Mouse (Mus musculus) forebrain, embryonic 16.5 days (tissue): ENCODE data around the gene Wwox. TPM values are rescaled to one million over a fixed set of nuclear protein-coding genes. Genes with fewer than 3 reads are reported as not detected.

ENCODE experiments used
- ATAC-seq: fragments of 200-750 bp; cut with Nextera tagmentation; 2 replicates; pipeline ENCODE4 v1.8.0; 2017; ENCODE audit warnings: mild to moderate bottlenecking, moderate library complexity
- H3K27ac ChIP-seq: fragments of 300-500 bp; sonication (generic); 2 replicates; pipeline ENCODE4 v1.5.1; 2014; ENCODE audit warnings: low read length, control low read depth
- H3K27me3 ChIP-seq: fragments of 300-500 bp; sonication (generic); replicated peaks from 2 replicates; pipeline ENCODE4 v1.6.1; 2014; ENCODE audit warnings: low read length; ENCODE audit not compliant: control insufficient read depth, insufficient read depth
- H3K36me3 ChIP-seq: fragments of 300-500 bp; sonication (generic); 2 replicates; pipeline ENCODE4 v1.6.1; 2014; ENCODE audit not compliant: control insufficient read depth, insufficient read depth
- H3K4me1 ChIP-seq: fragments of 300-500 bp; sonication (generic); replicated peaks from 2 replicates; pipeline ENCODE4 v1.6.1; 2014; ENCODE audit warnings: low read length; ENCODE audit not compliant: control insufficient read depth, insufficient read depth
- H3K4me2 ChIP-seq: fragments of 300-500 bp; sonication (generic); 2 replicates; pipeline ENCODE4 v1.6.1; 2014; ENCODE audit warnings: mild to moderate bottlenecking, low read length, control low read depth
- H3K4me3 ChIP-seq: fragments of 300-500 bp; sonication (generic); replicated peaks from 2 replicates; pipeline ENCODE4 v1.5.1; 2014; ENCODE audit warnings: mild to moderate bottlenecking, low read length, control low read depth
- H3K9ac ChIP-seq: fragments of 300-500 bp; sonication (generic); replicated peaks from 2 replicates; pipeline ENCODE4 v1.6.1; 2014; ENCODE audit warnings: low read depth, low read length, control low read depth
- H3K9me3 ChIP-seq: fragments of 300-500 bp; sonication (generic); 2 replicates; pipeline ENCODE4 v1.6.1; 2016; ENCODE audit warnings: low read length; ENCODE audit not compliant: control insufficient read depth
- WGBS: fragments of 180-500 bp; shearing (Covaris S2); extraction: QIAGEN DNeasy Blood & Tissue Kit; methylation state at CpG from one replicate; pipeline ENCODE4 v1.1.7; 2014; 5-methylcytosine and 5-hydroxymethylcytosine counted together
- polyA plus RNA-seq: library from polyadenylated mRNA; unstranded; fragments of >200 nt; fragmentation: Nextera tagmentation; extraction: Ambion mirVana; gene quantifications from 2 replicates; pipeline ENCODE4 v1.2.1, GENCODE M21; 2015

Gene Wwox
- polyA plus RNA-seq, 1 experiment from 2014 or later = 11.4 TPM

GRCm38 (mm10) chr8:115173634-115174081 lies 734.2 kb downstream of the Wwox start:
- WGBS = 7% methylated on average over 14 of the region's 14 CpGs
- peak overlapping the region; percentile 39 for H3K4me2 ChIP-seq
- H3K27me3 ChIP-seq = peaks cover 10% of the 10 kb centered on the region; the same call in 1 of the 2 replicates
- H3K4me3 ChIP-seq = no peak overlapping the region
- peak; percentile 95 for ATAC-seq
- no peaks in the 10 kb centered on the region for H3K36me3 ChIP-seq
- peaks cover 17% of the 10 kb centered on the region for H3K4me1 ChIP-seq
- H3K9ac ChIP-seq = no peak overlapping the region
- H3K27ac ChIP-seq = peak overlapping the region; percentile 69
- H3K9me3 ChIP-seq = no peaks in the 10 kb centered on the region

DNA sequence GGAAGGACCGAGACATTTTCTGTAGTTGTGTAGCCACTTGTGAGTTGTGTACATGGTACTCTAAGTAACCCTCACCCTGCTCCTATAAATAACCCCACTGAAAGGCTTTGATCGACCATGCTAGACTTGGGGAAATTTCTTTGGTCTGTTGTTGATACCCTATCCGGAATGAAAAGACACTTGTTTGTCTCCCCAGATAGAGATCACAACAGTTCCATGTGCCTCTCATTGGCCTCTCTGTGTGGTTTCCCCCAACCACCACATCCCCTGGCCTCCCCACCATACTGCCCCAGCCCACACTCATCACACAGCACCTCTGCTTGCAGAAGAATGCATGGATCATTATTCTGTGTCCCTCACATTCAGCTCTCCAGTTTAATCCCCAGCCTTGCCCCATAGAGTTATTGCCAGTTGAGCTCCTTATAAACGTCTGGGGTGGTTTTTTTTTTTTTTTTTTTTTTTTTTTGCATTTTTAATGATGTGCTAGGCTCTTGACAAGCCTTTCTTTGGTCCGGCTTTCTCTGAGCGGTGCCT lies 746.0 kb downstream of the Wwox start:
- Histone ChIP-seq H3K4me2 (no peak overlapping the region), H3K36me3 (no peaks in the 10 kb centered on the region), H3K27ac (no peak overlapping the region), H3K4me1 (peaks cover 5% of the 10 kb centered on the region; the same call in 1 of the 2 replicates), H3K4me3 (no peak overlapping the region), H3K9me3 (no peaks in the 10 kb centered on the region), H3K9ac (no peak overlapping the region), H3K27me3 (0 out of 2 replicates have a peak, but pooled peaks cover 5% of the 10 kb centered on the region)
- no peak for ATAC-seq
- WGBS = 71% methylated on average over 6 of the region's 6 CpGs

DNA sequence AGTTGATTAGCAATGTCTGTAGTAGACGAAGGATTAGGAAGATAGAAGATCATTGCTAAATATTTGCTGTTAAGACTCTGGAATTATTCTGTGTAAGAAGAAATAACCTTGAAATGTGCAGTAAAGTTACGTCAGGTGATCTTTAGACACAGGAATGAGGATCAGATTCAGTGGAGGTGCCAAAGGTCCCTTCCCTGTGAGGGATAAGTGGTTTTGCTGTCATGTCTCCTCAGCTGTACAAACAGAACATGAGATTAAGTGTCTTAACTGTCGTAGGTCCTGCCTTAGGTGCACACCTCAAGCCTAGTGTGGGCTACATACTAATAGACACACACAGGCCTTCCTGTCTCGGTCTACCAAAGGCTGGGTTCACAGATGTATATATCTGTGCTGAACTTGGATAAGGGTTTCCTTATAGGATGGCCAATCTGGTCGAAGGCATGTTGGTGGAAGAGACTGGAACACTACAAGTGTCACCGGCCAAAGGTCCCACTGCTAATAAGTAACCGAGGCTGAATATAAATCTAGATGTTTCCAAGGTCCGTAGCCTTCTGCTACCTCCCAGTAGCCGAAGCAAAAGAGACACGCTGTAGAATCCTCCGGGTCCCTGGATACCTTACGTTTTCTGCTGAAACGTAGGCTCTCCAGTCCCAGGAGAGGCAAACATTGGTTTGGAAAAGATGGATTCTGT lies 746.8 kb downstream of the Wwox start:
- no peak overlapping the region for H3K9ac ChIP-seq
- H3K4me2 ChIP-seq = no peak overlapping the region
- ATAC-seq = no peak
- H3K27me3 ChIP-seq = 0 out of 2 replicates have a peak, but pooled peaks cover 5% of the 10 kb centered on the region
- H3K4me3 ChIP-seq = no peak overlapping the region
- H3K27ac ChIP-seq = no peak overlapping the region
- no peaks in the 10 kb centered on the region for H3K36me3 ChIP-seq
- 78% methylated on average over 13 of the region's 13 CpGs for WGBS
- H3K9me3 ChIP-seq = no peaks in the 10 kb centered on the region
- H3K4me1 ChIP-seq = peaks cover 5% of the 10 kb centered on the region; the same call in 1 of the 2 replicates

GRCm38 (mm10) chr8:115186882-115187281 lies 747.4 kb downstream of the Wwox start:
- no peak overlapping the region for H3K9ac ChIP-seq
- ATAC-seq = peak; percentile 67
- 5% methylated on average over 1 of the region's 2 CpGs for WGBS

GRCm38 (mm10) chr8:115188446-115188845 lies 749.0 kb downstream of the Wwox start:
- Histone ChIP-seq H3K4me2 (no peak overlapping the region), H3K27me3 (0 out of 2 replicates have a peak, but pooled peaks cover 3% of the 10 kb centered on the region), H3K36me3 (no peaks in the 10 kb centered on the region), H3K9me3 (no peaks in the 10 kb centered on the region), H3K9ac (no peak overlapping the region), H3K27ac (no peak overlapping the region), H3K4me1 (peaks cover 5% of the 10 kb centered on the region; the same call in 1 of the 2 replicates), H3K4me3 (no peak overlapping the region)
- WGBS = 89% methylated on average over 4 of the region's 4 CpGs
- ATAC-seq = no peak

More at GRCm38 (mm10) chr8:115186882-115187281, 747.4 kb downstream of the Wwox start:
- Histone ChIP-seq H3K27me3 (0 out of 2 replicates have a peak, but pooled peaks cover 5% of the 10 kb centered on the region), H3K9me3 (no peaks in the 10 kb centered on the region), H3K4me1 (peaks cover 5% of the 10 kb centered on the region; the same call in 1 of the 2 replicates), H3K4me3 (no peak overlapping the region), H3K36me3 (no peaks in the 10 kb centered on the region), H3K27ac (no peak overlapping the region), H3K4me2 (no peak overlapping the region)

DNA sequence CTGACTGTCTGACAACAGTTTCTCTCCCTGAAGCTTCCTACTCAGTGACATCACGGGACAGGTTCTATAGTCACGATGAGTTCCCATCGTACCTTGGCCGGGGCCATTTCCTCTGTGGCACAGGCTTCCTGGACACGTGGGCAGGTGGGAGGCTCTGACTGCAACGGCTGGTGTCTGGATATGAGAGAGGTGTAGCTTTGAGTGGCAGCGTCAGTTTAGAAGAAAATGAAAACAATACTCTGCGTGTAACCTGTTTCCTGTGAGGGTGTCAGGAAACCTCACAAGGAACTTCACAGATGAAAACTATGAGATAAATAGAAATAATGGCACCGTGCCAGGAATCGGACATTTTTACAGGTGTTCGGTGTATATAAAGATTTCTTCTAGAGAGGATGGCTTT lies 750.4 kb downstream of the Wwox start:
- Histone ChIP-seq H3K4me1 (peaks cover 5% of the 10 kb centered on the region; the same call in 1 of the 2 replicates), H3K9me3 (no peaks in the 10 kb centered on the region), H3K4me3 (no peak overlapping the region), H3K9ac (no peak overlapping the region), H3K36me3 (no peaks in the 10 kb centered on the region), H3K4me2 (no peak overlapping the region), H3K27me3 (0 out of 2 replicates have a peak, but pooled peaks cover 3% of the 10 kb centered on the region), H3K27ac (no peak overlapping the region)
- ATAC-seq = no peak
- 83% methylated on average over 11 of the region's 11 CpGs for WGBS

- H3K9me3 ChIP-seq = no peaks in the 10 kb centered on the region
- no peak for ATAC-seq
Observed at GRCm38 (mm10) chr8:115193767-115194166, 754.3 kb downstream of the Wwox start.

DNA sequence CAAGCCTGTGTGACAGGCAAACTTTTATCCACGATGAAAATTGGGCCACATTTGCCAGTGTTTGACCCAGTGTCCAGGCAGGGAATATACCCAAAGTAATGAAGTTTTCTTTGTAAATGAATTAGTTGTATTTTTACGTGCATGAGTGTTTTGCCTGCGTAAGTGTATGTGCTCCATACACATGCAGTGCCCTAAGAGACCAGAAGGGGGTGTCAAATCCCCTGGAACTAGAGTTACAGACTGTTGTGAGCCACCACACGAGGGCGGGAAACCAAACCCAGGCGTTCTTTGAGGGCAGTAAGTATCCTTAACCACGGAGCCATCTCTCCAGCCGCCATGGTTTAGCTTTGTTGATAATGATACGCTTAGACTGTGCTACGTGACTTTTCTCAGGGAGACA lies 755.9 kb downstream of the Wwox start:
- Histone ChIP-seq H3K27me3 (peaks cover 6% of the 10 kb centered on the region), H3K9me3 (no peaks in the 10 kb centered on the region), H3K4me1 (peaks cover 7% of the 10 kb centered on the region; the same call in 1 of the 2 replicates), H3K9ac (no peak overlapping the region), H3K4me3 (no peak overlapping the region), H3K27ac (no peak overlapping the region), H3K4me2 (no peak overlapping the region), H3K36me3 (no peaks in the 10 kb centered on the region)
- 93% methylated on average over 10 of the region's 10 CpGs for WGBS
- no peak for ATAC-seq

More at GRCm38 (mm10) chr8:115193767-115194166, 754.3 kb downstream of the Wwox start:
- Histone ChIP-seq H3K4me1 (no peaks in the 10 kb centered on the region), H3K36me3 (no peaks in the 10 kb centered on the region), H3K9ac (no peak overlapping the region), H3K4me2 (no peak overlapping the region), H3K27ac (no peak overlapping the region), H3K4me3 (no peak overlapping the region), H3K27me3 (peaks cover 3% of the 10 kb centered on the region; the same call in 1 of the 2 replicates)
- 100% methylated on average over 2 of the region's 2 CpGs for WGBS

DNA sequence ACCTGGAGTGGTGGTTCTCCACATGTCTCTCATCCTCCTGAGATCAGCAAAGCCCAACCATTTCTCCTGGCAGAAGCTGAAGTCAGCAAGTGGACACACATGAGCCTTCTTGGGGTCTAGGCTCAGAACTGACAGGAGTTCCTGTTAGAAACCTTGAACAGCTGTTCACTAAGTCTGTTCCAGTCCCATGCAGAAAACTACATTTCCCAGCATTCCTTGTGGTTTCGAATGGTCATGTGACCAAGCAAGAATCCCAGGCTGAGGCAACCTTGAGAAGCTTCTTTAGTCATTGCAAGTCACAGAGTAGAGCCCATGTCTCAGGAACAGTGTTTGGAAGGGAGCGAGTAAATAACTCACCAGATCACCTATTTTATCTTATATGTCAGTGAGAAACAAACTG lies 757.4 kb downstream of the Wwox start:
- 64% methylated on average over 2 of the region's 2 CpGs for WGBS
- no peak overlapping the region for H3K4me2 ChIP-seq
- H3K36me3 ChIP-seq = no peaks in the 10 kb centered on the region
- H3K27me3 ChIP-seq = peaks cover 8% of the 10 kb centered on the region
- H3K4me3 ChIP-seq = no peak overlapping the region
- no peak overlapping the region for H3K27ac ChIP-seq
- no peak overlapping the region for H3K9ac ChIP-seq
- H3K9me3 ChIP-seq = no peaks in the 10 kb centered on the region
- ATAC-seq = no peak
- peaks cover 7% of the 10 kb centered on the region; the same call in 1 of the 2 replicates for H3K4me1 ChIP-seq
